In genomic region chr6:88939281-88940089, GRCm38 (mm10) we compare ENCODE assay signal across 9 mouse cellular contexts. TPM values are rescaled to one million over a fixed set of nuclear protein-coding genes. Genes with fewer than 3 reads are reported as not detected.
DNase-seq lines count a peak whose midpoint lies in the region; ATAC-seq and TF ChIP-seq lines count a peak whose summit lies in the region.
"Had no signal": no experiment of that assay in that cellular context is flagged by ENCODE, and none has a peak within 500 bp of the region (broad histone marks: within the 10 kb centered on the region; RNA-seq: fewer than 3 reads in every experiment).

No protein-coding gene starts in this region.

- peak; percentile 28; the same call in 1 of the 2 replicates for ATAC-seq in megakaryocyte progenitor cell, adult 5-6 weeks (replicated peaks; ENCODE audit: poor library complexity)

- H3K4me3 ChIP-seq in CH12.LX (replicated peaks in 1 of 3; ENCODE audit: low read depth in 2 of 3, low read length in 2 of 3, poor library complexity in 1 of 3) = peak overlapping the region in 1 of 3 experiments; percentile 53
- H3K4me3 ChIP-seq in thymus, adult 2 months (ENCODE audit: control insufficient read depth, insufficient read depth, low read length) = peak overlapping the region; percentile 8; the same call in 1 of the 2 replicates
- H3K4me3 ChIP-seq: megakaryocyte, embryonic 14.5 days had no signal

- TF ChIP-seq CTCF in CH12.LX (conservative IDR thresholded peaks at IDR 0.05 in 1 of 2, IDR thresholded peaks at IDR 0.05 in 1 of 2; ENCODE audit: low read depth in 2 of 2, low read length in 2 of 2) = no peak
- TF ChIP-seq CTCF in thymus, adult 2 months (IDR thresholded peaks at IDR 0.05; ENCODE audit: borderline replicate concordance, control insufficient read depth, extremely low read depth, insufficient read depth, low read length, poor library complexity) = peak; percentile 68; the same call in 1 of the 2 replicates

- peak; percentile 27 for DNase-seq in adrenal gland, postnatal 25 days
- DNase-seq in adrenal gland, adult 2 months = no peak
- DNase-seq in CH12.LX (ENCODE audit: extremely low read depth) = no peak
- peak; percentile 66 for DNase-seq in gastrocnemius, postnatal 25 days
- DNase-seq in thymus, adult 2 months = peak; percentile 74
- DNase-seq in ovary, postnatal 36 days (ENCODE audit: low spot score) = no peak
- no peak for DNase-seq in yolk sac, embryonic 10.5 days (ENCODE audit: low spot score)

- no peaks in the 10 kb centered on the region for H3K36me3 ChIP-seq in CH12.LX (replicated peaks in 1 of 2; ENCODE audit: control insufficient read depth in 1 of 2, insufficient read depth in 1 of 2, low read length in 1 of 2)
- no peaks in the 10 kb centered on the region for H3K36me3 ChIP-seq in thymus, adult 2 months (ENCODE audit: control insufficient read depth, insufficient read depth, low read length)

- no peak for TF ChIP-seq RAD21 in CH12.LX (IDR thresholded peaks at IDR 0.05; ENCODE audit: low read depth, low read length)

- peaks cover 74 to 98% of the 10 kb centered on the region in 2 experiments for H3K4me1 ChIP-seq in CH12.LX (ENCODE audit: control insufficient read depth in 1 of 2, insufficient read depth in 2 of 2)
- H3K4me1 ChIP-seq in thymus, adult 2 months (replicated peaks; ENCODE audit: control insufficient read depth, insufficient read depth, low read length) = peaks cover 47% of the 10 kb centered on the region

- in situ Hi-C loops in CH12.LX (cut with MboI; ENCODE audit: low pct_ligation_motif_present, low pct_unique_long_range_greater_than_20kb, low sequenced_read_pairs) = loop anchor here (10.0 kb wide), 3 partner anchors 65 to 695 kb away; no protein-coding TSS in a partner anchor

- no peaks in the 10 kb centered on the region for H3K9me3 ChIP-seq in CH12.LX (replicated peaks; ENCODE audit: low read length)
- H3K9me3 ChIP-seq: megakaryocyte, embryonic 14.5 days had no signal

- H3K4me2 ChIP-seq in CH12.LX (ENCODE audit: insufficient read depth, low read depth, poor library complexity, severe bottlenecking) = peak overlapping the region; percentile 6

- peak; percentile 47; the same call in 1 of the 2 replicates for TF ChIP-seq EP300 in CH12.LX (IDR thresholded peaks at IDR 0.05; ENCODE audit: low read length)

- TF ChIP-seq POLR2A in CH12.LX (IDR thresholded peaks at IDR 0.05; ENCODE audit: low read depth, low read length) = no peak; the same call in 1 of the 2 replicates
- no peak for TF ChIP-seq POLR2A in thymus, adult 2 months (IDR thresholded peaks at IDR 0.05; ENCODE audit: control insufficient read depth, extremely low read depth, insufficient read depth, low read length, poor library complexity)

- 9% methylated on average over 12 of the region's 12 CpGs for WGBS in thymus, adult 2 months

- H3K27ac ChIP-seq in CH12.LX (ENCODE audit: insufficient read depth, low read depth) = peak overlapping the region; percentile 81
- H3K27ac ChIP-seq in thymus, adult 2 months (ENCODE audit: control insufficient read depth, insufficient read depth, low read length) = peak overlapping the region; percentile 47; the same call in 1 of the 2 replicates

- no peaks in the 10 kb centered on the region for H3K79me2 ChIP-seq in CH12.LX (replicated peaks; ENCODE audit: control insufficient read depth, extremely low read depth, insufficient read depth, poor library complexity, severe bottlenecking)

- dilution Hi-C loops in CH12.LX (cut with MboI; ENCODE audit: extremely low pct_ligation_motif_present, extremely low pct_unique_long_range_greater_than_20kb, low sequenced_read_pairs) = no loop called here

- no peaks in the 10 kb centered on the region for H3K27me3 ChIP-seq in CH12.LX (replicated peaks)
- no peaks in the 10 kb centered on the region for H3K27me3 ChIP-seq in thymus, adult 2 months (ENCODE audit: control insufficient read depth, insufficient read depth, low read length)

- peak overlapping the region; percentile 26; the same call in 1 of the 2 replicates for H3K9ac ChIP-seq in CH12.LX (ENCODE audit: insufficient read depth, low read depth)

TF ChIP-seq in CH12.LX, 34 proteins besides CTCF, POLR2A, EP300 and RAD21:
- no peak for TF ChIP-seq RCOR1 (conservative IDR thresholded peaks at IDR 0.05; ENCODE audit: low read depth, low read length)
- TF ChIP-seq IRF4 (IDR thresholded peaks at IDR 0.05; ENCODE audit: low read depth, low read length) = peak; percentile 24; the same call in 1 of the 2 replicates
- TF ChIP-seq UBTF (IDR thresholded peaks at IDR 0.05; ENCODE audit: low read depth, low read length) = no peak

RNA-seq across cellular contexts. Expression of gene Tpra1, which starts 37.4 kb away (rescaled TPM):
- total RNA-seq in adrenal gland, postnatal 25 days (2021) = 127 and 136 TPM in 2 replicates
- total RNA-seq in adrenal gland, adult 2 months (2021) = 100 to 1,000 TPM in 1 of 2 experiments, 10 to 100 TPM in 1; 87.0 to 108 TPM
- polyA plus RNA-seq in adrenal gland, adult 2 months (2012; rRNA removed) = 578 and 603 TPM in 2 replicates
- 13.3 and 16.0 TPM in 2 replicates for total RNA-seq in CH12.LX (2012; rRNA removed)
- total RNA-seq in CH12.LX (2014; rRNA removed) = 9.3 and 12.2 TPM in 2 replicates
- 13.5 and 15.6 TPM in 2 replicates for polyA plus RNA-seq in CH12.LX (2012; ENCODE audit: insufficient read length, low read depth)
- 10 to 100 TPM; 23.4 to 46.4 TPM for total RNA-seq in gastrocnemius, postnatal 25 days (2021)
- total RNA-seq in megakaryocyte progenitor cell, adult 5-6 weeks (2015) = 24.3 and 26.1 TPM in 2 replicates
- total RNA-seq in megakaryocyte progenitor cell, adult 5-6 weeks (2017) = 28.4 and 32.8 TPM in 2 replicates
- 300 and 366 TPM in 2 replicates for polyA plus RNA-seq in thymus, adult 2 months (2012; rRNA removed)

RNA-seq across cellular contexts. Expression of gene Mcm2, which starts 40.9 kb away (rescaled TPM):
- 48.6 and 50.9 TPM in 2 replicates for total RNA-seq in adrenal gland, postnatal 25 days (2021)
- 10 to 100 TPM; 18.1 to 33.1 TPM for total RNA-seq in adrenal gland, adult 2 months (2021)
- 24.4 and 33.4 TPM in 2 replicates for polyA plus RNA-seq in adrenal gland, adult 2 months (2012; rRNA removed)
- total RNA-seq in CH12.LX (2012; rRNA removed) = 130 and 153 TPM in 2 replicates
- 146 and 148 TPM in 2 replicates for total RNA-seq in CH12.LX (2014; rRNA removed)
- 148 and 207 TPM in 2 replicates for polyA plus RNA-seq in CH12.LX (2012; ENCODE audit: insufficient read length, low read depth)
- total RNA-seq in gastrocnemius, postnatal 25 days (2021) = 1 to 10 TPM; 4.6 to 6.5 TPM
- 103 and 107 TPM in 2 replicates for total RNA-seq in megakaryocyte progenitor cell, adult 5-6 weeks (2015)
- total RNA-seq in megakaryocyte progenitor cell, adult 5-6 weeks (2017) = 150 and 151 TPM in 2 replicates
- 169 and 232 TPM in 2 replicates for polyA plus RNA-seq in thymus, adult 2 months (2012; rRNA removed)

Comparison
In these comparisons a context has a peak if more than half of its experiments do, and no peak if none do; other contexts are left out.
1. DNase-seq: peak in adrenal gland, postnatal 25 days (single experiment), gastrocnemius, postnatal 25 days (single experiment) and thymus, adult 2 months (single experiment); none in adrenal gland, adult 2 months (single experiment), CH12.LX (single experiment), ovary, postnatal 36 days (single experiment) and yolk sac, embryonic 10.5 days (single experiment).